Mouse (Mus musculus): ENCODE data around the gene Fancc. TPM values are rescaled to one million over a fixed set of nuclear protein-coding genes. Genes with fewer than 3 reads are reported as not detected.

Gene Fancc
- total and polyA plus RNA-seq, 2 experiments from 2014 or later: 9.2 to 12.1 TPM

DNA sequence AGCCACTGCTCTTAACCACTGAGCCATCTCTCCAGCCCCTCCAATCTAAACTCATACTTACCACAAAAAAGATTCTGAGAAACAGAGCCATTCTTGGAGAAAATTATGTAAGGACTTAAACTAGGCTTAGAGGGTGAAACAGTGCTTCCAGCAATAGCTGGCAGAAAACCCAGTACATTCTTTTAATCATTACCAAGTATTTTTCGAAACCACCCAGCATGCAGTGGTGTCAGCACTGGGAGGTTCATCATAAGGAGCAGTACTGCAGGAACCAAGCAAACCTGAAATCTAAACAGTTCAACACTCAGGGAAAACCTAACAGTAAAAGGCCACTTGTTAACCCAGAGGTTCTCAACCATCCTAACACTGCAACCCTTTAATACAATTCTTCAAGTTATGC, 99.7 kb downstream of the Fancc start:
- no peak overlapping the region for H3K4me3 ChIP-seq (ENCODE audit: low read depth, low read length)
- ATAC-seq (ENCODE audit: low FRiP score): no peak
- H3K27ac ChIP-seq (ENCODE audit: low read depth, low read length): no peak overlapping the region
- H3K27me3 ChIP-seq (ENCODE audit: insufficient read depth, low read length): no peaks in the 10 kb centered on the region
- H3K36me3 ChIP-seq (ENCODE audit: insufficient read depth, low read length): no peaks in the 10 kb centered on the region
- no peak for TF ChIP-seq CTCF (IDR thresholded peaks at IDR 0.05)
- no peak overlapping the region for H3K4me2 ChIP-seq (ENCODE audit: low read depth, low read length, poor library complexity, severe bottlenecking)
- H3K9me3 ChIP-seq (ENCODE audit: low read length): no peaks in the 10 kb centered on the region
- no peak for DNase-seq (ENCODE audit: low spot score)
- WGBS: 91% methylated on average over 1 of the region's 1 CpGs
- H3K9ac ChIP-seq (replicated peaks; ENCODE audit: low read length, poor library complexity, severe bottlenecking): no peak overlapping the region
- H3K4me1 ChIP-seq (ENCODE audit: insufficient read depth, low read length): no peaks in the 10 kb centered on the region

DNA sequence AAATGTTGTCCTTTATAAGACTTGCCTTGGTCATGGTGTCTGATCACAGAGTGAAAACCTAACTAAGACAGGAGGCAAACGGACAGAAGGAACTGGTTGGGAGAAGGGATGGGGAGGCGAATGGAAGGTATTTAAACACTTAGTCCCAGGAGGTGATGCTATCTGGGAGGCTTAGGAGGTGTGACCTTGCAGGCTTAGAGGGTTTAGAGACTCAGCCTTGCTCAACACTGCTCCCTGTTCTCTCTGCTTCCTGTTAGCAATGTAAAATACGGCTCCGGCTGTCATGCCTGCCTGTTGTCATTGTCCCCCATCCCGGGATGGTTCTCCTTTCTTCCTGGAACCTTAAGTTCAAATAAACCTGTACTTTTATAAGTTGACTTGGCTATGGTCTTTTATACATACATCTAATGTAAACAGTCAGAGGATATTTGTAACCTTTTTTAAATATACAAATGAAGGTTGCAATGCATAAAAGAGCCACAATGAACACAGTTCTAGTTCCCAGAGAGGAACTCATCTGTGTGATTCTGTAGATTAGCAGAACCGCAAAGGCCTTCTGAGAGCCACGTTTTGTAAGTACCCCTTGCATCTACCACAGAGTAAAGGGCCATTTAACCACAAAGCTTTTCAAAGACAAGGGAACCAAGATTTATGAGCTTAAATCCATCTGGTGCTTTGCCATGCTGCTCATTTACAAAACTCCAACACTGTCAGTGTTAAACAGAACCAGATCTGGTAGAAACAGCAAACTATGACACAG, 102.6 kb downstream of the Fancc start:
- ATAC-seq (ENCODE audit: low FRiP score) (no peak), DNase-seq (ENCODE audit: low spot score) (no peak)
- Histone ChIP-seq H3K4me3 (ENCODE audit: low read depth, low read length) (no peak overlapping the region), H3K9ac (replicated peaks; ENCODE audit: low read length, poor library complexity, severe bottlenecking) (no peak overlapping the region), H3K36me3 (ENCODE audit: insufficient read depth, low read length) (no peaks in the 10 kb centered on the region), H3K27me3 (ENCODE audit: insufficient read depth, low read length) (no peaks in the 10 kb centered on the region), H3K4me1 (ENCODE audit: insufficient read depth, low read length) (no peaks in the 10 kb centered on the region), H3K4me2 (ENCODE audit: low read depth, low read length, poor library complexity, severe bottlenecking) (no peak overlapping the region), H3K27ac (ENCODE audit: low read depth, low read length) (no peak overlapping the region), H3K9me3 (ENCODE audit: low read length) (no peaks in the 10 kb centered on the region)
- 83% methylated on average over 7 of the region's 7 CpGs for WGBS
- TF ChIP-seq CTCF (IDR thresholded peaks at IDR 0.05): no peak

DNA sequence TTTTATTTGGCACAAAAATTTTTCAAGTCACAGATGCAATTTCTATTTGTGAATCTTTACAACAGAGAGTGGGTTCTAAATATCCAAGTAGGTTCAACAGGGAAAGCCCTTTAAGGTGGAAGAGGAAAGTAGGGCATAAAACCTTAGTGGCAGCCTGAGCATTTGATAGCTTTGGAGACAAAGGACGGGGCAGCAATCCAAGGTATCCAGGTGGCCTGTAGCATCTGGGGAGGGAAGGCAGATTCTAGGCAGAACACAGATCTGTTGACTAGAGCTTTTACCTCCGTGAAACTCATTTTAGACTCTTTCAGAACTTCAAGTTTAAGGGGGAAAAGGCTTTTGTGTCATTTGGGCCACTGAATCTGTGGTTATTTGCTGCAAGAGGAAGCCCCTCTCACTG, 111.8 kb downstream of the Fancc start:
- Histone ChIP-seq H3K36me3 (ENCODE audit: insufficient read depth, low read length) (no peaks in the 10 kb centered on the region), H3K4me3 (ENCODE audit: low read depth, low read length) (no peak overlapping the region), H3K27me3 (ENCODE audit: insufficient read depth, low read length) (no peaks in the 10 kb centered on the region), H3K9ac (replicated peaks; ENCODE audit: low read length, poor library complexity, severe bottlenecking) (no peak overlapping the region), H3K27ac (ENCODE audit: low read depth, low read length) (no peak overlapping the region), H3K4me2 (ENCODE audit: low read depth, low read length, poor library complexity, severe bottlenecking) (no peak overlapping the region), H3K9me3 (ENCODE audit: low read length) (no peaks in the 10 kb centered on the region), H3K4me1 (ENCODE audit: insufficient read depth, low read length) (no peaks in the 10 kb centered on the region)
- no peak for TF ChIP-seq CTCF (IDR thresholded peaks at IDR 0.05)
- no peak for DNase-seq (ENCODE audit: low spot score)
- no peak for ATAC-seq (ENCODE audit: low FRiP score)
- 90% methylated on average over 2 of the region's 2 CpGs for WGBS

DNA sequence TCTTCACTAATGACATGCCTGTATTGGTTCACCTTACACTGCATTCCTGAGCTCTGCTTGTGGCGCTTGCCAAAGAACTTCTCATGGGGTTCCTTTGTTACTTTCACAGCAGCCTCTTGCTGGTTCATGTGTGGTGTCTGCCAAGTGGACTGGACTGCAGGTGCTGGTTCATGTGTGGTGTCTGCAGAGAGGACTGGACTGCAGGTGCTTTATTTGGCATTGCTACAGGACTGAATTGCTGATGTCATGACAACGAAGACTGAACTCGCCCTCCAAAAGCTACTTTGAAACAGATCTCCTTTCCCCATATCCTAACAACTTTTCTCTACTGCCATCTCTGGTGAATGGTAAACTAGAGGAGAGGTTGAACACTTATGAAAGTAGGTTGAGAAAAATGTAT, 112.3 kb downstream of the Fancc start:
- no peak for TF ChIP-seq CTCF (IDR thresholded peaks at IDR 0.05)
- no peak for DNase-seq (ENCODE audit: low spot score)
- Histone ChIP-seq H3K4me1 (ENCODE audit: insufficient read depth, low read length) (no peaks in the 10 kb centered on the region), H3K36me3 (ENCODE audit: insufficient read depth, low read length) (no peaks in the 10 kb centered on the region), H3K9ac (replicated peaks; ENCODE audit: low read length, poor library complexity, severe bottlenecking) (no peak overlapping the region), H3K27me3 (ENCODE audit: insufficient read depth, low read length) (no peaks in the 10 kb centered on the region), H3K27ac (ENCODE audit: low read depth, low read length) (no peak overlapping the region), H3K4me3 (ENCODE audit: low read depth, low read length) (no peak overlapping the region), H3K4me2 (ENCODE audit: low read depth, low read length, poor library complexity, severe bottlenecking) (no peak overlapping the region), H3K9me3 (ENCODE audit: low read length) (no peaks in the 10 kb centered on the region)
- no peak for ATAC-seq (ENCODE audit: low FRiP score)
- 93% methylated on average over 3 of the region's 3 CpGs for WGBS

DNA sequence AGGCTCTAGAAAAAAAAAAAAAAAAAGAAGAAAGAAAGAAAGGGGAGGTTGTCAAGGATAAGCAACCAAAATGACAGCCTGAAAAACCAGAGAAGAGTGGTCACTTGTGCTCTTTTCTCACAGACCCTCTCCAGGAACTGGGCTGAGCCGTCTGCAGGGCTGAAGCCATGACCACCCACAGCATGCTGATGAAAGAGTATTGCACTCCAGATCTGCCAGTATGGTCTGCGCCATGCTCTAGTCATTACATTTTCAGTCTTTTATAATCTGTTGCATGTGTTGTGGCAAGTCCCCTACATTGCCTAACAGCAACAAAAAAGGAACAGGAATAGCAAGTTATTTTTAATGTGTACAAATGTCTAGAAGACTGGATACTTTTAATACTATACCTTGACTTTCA, 114.9 kb downstream of the Fancc start:
- WGBS: 73% methylated on average over 2 of the region's 2 CpGs

DNA sequence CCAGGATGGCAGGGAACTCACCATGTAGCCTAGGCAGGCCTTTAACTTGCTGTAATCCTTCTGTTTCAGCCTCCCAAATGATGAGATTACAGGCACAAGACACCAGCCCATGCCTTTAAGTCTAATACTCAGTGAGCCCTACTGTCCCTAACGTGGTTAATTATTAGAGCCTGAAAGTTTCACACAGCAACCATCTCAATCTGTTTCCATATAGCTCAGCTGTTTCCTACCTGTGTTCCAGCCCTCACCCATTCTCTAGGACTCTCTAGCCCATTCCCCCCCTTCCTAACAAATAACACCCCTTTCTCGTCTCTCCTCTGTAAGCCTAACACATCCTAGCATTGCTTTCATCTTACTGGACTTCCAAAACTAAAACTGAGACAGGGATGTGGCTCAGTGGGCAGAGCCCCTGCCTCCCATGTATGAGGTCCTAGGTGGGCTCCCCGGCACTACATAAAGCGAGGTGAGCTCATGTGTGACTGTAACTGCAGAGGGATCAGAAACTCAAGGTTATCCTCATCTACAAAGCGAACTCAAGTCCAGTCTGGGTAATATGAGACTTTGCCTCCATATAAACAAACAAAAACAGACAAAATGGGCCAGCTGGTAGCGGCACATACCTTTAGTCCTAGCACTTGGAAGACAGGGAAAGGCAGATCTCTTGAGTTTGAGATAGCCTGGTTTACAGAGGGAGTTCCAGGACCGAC, 123.5 kb downstream of the Fancc start:
- Histone ChIP-seq H3K4me3 (ENCODE audit: low read depth, low read length) (no peak overlapping the region), H3K27me3 (ENCODE audit: insufficient read depth, low read length) (no peaks in the 10 kb centered on the region), H3K4me1 (ENCODE audit: insufficient read depth, low read length) (no peaks in the 10 kb centered on the region), H3K36me3 (ENCODE audit: insufficient read depth, low read length) (no peaks in the 10 kb centered on the region), H3K27ac (ENCODE audit: low read depth, low read length) (no peak overlapping the region), H3K9ac (replicated peaks; ENCODE audit: low read length, poor library complexity, severe bottlenecking) (no peak overlapping the region), H3K9me3 (ENCODE audit: low read length) (no peaks in the 10 kb centered on the region), H3K4me2 (ENCODE audit: low read depth, low read length, poor library complexity, severe bottlenecking) (no peak overlapping the region)
- no peak for TF ChIP-seq CTCF (IDR thresholded peaks at IDR 0.05)
- 91% methylated on average over 7 of the region's 7 CpGs for WGBS
- DNase-seq (ENCODE audit: low spot score) (no peak), ATAC-seq (ENCODE audit: low FRiP score) (no peak)

More for the DNA sequence above, 114.9 kb downstream of the Fancc start:
- ATAC-seq (ENCODE audit: low FRiP score): no peak
- Histone ChIP-seq H3K9me3 (ENCODE audit: low read length) (no peaks in the 10 kb centered on the region), H3K36me3 (ENCODE audit: insufficient read depth, low read length) (no peaks in the 10 kb centered on the region), H3K4me2 (ENCODE audit: low read depth, low read length, poor library complexity, severe bottlenecking) (no peak overlapping the region), H3K4me3 (ENCODE audit: low read depth, low read length) (no peak overlapping the region), H3K4me1 (ENCODE audit: insufficient read depth, low read length) (no peaks in the 10 kb centered on the region), H3K27me3 (ENCODE audit: insufficient read depth, low read length) (no peaks in the 10 kb centered on the region), H3K27ac (ENCODE audit: low read depth, low read length) (no peak overlapping the region), H3K9ac (replicated peaks; ENCODE audit: low read length, poor library complexity, severe bottlenecking) (no peak overlapping the region)
- no peak for TF ChIP-seq CTCF (IDR thresholded peaks at IDR 0.05)
- no peak for DNase-seq (ENCODE audit: low spot score)

Data from midbrain, postnatal 0 days (tissue).